Mouse (Mus musculus) T-cell, adult 2 months (primary cell): ENCODE data around the gene Pacs2.

ENCODE experiments used
- DNase-seq: peaks from one replicate; pipeline ENCODE4 v3.0.0; 2022; ENCODE audit warnings: low spot score

The Pacs2 gene

DNA sequence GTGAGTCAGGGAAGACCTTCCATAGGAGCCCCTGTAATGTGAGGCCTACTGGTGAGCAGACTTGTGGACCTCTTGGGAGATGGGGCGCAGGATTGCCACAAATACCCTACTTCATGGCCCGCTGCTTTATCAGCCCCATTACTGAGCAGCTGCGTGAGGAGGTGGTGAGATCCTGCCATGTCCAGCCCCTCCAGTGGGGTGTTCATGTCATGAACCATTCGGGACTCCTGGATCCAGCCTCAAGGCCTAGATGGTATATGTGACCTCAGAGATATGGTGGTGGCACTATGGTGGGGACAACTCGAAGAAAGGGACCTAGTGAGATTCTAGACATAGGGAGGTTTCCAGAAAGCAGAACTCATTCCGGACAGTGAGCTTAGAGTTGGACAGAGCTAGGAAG lies 74.8 kb downstream of the Pacs2 start:
- no peak for DNase-seq

- no peak for DNase-seq
These were observed 75.7 kb downstream of the Pacs2 start for GRCm38 (mm10) chr12:113090053-113090452.

GRCm38 (mm10) chr12:113097040-113097439 lies 82.7 kb downstream of the Pacs2 start:
- DNase-seq = no peak

DNA sequence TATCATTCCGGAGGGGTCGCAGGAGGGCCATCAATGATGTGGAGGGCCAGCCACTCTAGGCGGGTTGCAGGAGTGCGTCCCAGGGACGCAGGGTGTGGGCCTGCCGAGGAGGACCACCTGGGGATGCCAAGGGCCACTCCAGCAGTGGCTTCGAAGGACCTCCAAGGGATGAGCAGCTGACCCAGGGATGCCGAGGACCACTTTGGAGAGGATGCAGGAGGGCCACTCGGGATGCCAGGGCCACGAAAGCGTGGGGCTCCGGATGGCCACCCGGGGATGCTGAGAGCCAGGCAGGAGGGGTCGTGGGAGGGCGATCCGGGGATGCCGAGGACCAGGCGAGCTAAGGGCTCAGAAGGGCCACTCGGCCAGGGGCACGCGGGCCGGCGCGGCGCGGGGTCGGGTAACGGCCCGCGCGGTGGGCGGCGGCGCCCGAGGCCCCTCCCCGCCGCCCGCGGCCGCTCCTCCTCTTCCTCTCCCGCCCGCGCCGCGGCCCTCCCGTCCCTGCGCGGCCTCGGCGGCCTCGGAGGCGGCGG lies 83.5 kb downstream of the Pacs2 start, which contains the start of gene Mta1:
Mta1 (plus strand) TSS at position 530 of the 533 bp plus-strand sequence.
- DNase-seq = peak; percentile 42

GRCm38 (mm10) chr12:113098530-113099151 lies 84.3 kb downstream of the Pacs2 start:
- DNase-seq = peak; percentile 24

DNA sequence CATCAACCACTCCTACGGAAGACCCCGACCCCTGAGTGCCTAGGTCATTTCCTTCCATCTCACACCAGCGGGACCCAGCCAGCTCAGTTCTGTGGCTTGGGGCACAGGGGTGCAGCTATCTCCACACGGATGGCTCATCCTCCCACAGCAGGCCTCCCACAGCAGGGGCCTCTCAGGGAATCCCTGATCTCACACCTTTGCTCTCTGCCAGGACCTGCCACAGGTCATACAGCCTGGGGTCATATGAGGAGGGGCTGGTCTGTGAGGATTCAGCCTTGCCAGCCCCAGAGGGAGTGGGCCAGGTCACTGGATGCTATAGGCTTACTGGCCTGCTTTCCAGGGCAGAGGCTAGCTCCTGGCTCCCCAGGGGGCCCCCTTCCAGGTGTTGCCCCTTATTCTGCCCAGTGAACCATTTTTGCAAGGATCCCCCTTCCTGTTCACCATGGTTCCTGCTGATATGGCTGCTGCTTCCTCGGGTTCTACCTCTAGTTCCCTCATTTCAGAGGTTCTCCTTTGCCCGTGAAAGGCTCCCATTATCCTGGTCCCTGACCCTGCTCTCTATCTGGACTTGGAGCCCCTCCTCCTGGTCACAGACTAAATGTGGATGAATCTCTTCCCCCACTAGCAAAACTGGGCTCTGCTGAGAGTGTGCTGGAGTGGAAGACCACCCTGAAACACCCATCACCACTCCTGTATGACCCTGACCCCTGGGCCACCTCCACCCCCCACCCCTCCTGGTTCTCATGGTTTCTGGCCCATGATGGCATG lies 85.3 kb downstream of the Pacs2 start:
- no peak for DNase-seq

GRCm38 (mm10) chr12:113100448-113101076 lies 86.3 kb downstream of the Pacs2 start:
- DNase-seq = no peak

- peak; percentile 41 for DNase-seq
These were observed 87.1 kb downstream of the Pacs2 start for GRCm38 (mm10) chr12:113101251-113101960.

GRCm38 (mm10) chr12:113102461-113102860 lies 88.2 kb downstream of the Pacs2 start:
- DNase-seq = peak; percentile 76

DNA sequence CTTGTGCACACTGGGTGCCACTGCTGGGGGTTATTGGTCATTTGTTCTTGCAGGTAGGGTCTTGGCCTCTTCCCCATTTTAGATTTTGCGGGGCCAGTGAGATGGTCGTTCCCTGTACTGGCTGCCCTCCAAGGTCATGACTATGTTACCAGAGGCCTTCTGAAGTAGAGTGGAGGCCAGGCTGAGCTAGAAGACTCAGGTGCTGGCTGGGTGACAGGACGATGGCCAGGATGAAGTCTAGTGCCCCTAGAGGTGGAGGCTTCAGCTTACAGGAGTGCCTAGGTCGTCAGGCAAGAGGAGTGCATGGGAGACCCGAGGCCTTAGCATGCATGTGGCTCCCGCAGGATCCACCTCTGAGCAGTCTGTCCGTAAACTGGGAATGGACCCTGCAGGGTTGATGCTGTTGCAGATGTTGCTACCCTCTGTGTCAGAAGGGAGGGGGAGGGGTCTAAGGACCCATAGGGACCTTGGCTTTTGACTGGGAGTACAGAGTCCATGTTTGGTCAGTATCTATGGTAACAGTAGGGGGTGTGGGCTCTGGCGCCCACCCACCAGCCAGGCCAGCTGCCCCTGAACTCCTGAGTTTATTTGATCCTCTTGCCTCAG lies 89.6 kb downstream of the Pacs2 start:
- peak; percentile 31 for DNase-seq

DNA sequence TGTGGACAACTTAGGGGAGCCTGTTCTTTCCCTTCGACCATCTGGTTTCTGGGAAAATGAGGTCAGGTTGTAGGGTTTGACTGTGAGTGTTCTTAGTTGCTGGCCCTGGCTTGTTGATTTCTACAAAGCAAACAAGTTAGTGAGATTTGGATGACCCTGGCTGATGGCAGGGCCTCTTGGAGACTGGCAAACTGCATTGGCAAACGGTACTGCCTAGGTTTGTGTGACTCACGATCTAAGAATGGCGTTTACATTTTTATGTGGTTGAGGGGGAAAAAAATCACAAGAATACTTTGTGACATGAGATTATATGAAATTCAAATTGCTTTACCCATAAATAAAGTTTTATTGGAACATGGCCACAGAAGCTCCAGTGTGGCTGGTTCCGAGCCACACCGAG lies 92.1 kb downstream of the Pacs2 start:
- DNase-seq = no peak

GRCm38 (mm10) chr12:113107431-113108124 lies 93.3 kb downstream of the Pacs2 start:
- peak; percentile 19 for DNase-seq

- no peak for DNase-seq
These were observed 94.4 kb downstream of the Pacs2 start for GRCm38 (mm10) chr12:113108528-113109283.

GRCm38 (mm10) chr12:113109801-113110200 lies 95.5 kb downstream of the Pacs2 start:
- DNase-seq = no peak

DNA sequence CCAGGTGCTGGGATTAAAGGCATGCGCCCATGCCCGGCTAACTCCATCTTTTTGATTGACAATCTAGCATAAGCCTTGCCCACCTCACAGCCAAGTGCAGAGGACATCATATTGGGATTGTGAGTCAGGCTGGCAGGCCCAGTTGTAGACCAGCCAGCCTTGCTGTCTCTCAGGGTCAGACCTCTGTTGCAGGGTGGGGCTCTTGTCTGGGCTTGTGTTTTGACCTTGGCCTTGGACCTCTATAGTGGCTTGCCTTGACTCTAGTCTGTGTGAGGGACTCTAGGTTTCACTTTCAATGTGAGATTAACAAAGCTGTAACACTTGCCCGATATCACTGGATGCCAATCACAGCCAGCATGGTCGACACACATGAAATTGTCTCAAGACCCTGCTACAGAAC lies 99.8 kb downstream of the Pacs2 start:
- no peak for DNase-seq

- no peak for DNase-seq
These were observed 100.7 kb downstream of the Pacs2 start for GRCm38 (mm10) chr12:113114856-113115538.

DNA sequence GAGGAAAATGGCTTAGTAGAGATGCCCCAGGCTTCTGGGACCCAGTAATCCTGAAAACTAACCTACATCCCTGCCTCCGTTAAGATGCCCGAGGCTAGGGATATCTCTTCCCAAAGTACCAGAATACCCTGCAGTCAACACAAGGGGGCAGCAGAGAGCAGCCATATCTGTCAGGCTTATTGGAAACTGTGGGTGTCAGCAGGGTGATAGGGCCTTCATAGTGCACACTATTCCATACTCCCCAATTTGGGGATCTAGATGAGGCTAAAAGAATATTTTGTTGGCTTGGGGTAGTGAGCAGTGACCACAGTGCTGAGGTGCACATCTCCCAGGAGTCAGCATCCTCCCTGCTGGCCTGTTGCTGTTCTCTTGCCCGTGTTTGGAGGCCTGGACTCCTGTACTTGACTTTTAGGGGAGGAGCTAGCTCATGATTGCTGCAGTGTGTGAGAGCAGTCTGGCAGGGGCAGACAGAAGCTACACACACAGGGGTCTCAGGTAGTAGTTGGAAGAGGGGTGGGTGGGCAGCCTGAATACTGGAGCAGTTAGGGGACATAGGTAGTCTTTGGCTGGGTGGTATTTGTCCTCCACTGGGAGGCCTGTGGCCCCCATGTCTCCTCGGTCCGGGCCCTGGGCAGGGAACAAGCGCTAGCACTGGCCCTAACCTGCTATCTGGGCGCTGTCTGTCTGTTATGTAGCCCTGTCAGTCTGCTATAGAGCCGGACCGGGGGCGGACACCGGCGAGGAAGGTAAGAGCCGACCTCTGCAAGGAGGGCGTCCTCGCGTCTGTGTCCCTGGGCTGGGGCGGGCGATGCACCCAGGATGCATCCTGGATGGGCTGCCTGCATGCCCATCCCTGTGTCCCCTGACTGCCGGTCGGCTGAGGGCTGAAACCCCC lies 105.5 kb downstream of the Pacs2 start:
- DNase-seq = peak; percentile 49
